Mouse (Mus musculus): ENCODE measurements around the gene Arnt. TPM values are rescaled to one million over a fixed set of nuclear protein-coding genes. Genes with fewer than 3 reads are reported as not detected.
"Not testable (repeated sequence)": the region's sequence is repeated elsewhere in the genome, so short reads cannot be mapped to it uniquely, and the experiment has no call there.

Arnt gene
- polyA plus RNA-seq, 1 experiment from 2014 or later: 30.4 TPM

GRCm38 (mm10) chr3:95531025-95531424, 96.8 kb downstream of the Arnt start:
- no peak for ATAC-seq (replicated peaks; ENCODE audit: insufficient number of reproducible peaks, insufficient read depth, low FRiP score, low read depth)
- H3K9me3 ChIP-seq (replicated peaks): no peaks in the 10 kb centered on the region
- H3K4me3 ChIP-seq: no peak overlapping the region
- no peaks in the 10 kb centered on the region for H3K36me3 ChIP-seq
- no peaks in the 10 kb centered on the region for H3K27me3 ChIP-seq
- 97% methylated on average over 1 of the region's 1 CpGs for WGBS
- H3K27ac ChIP-seq: no peak overlapping the region
- H3K9ac ChIP-seq: no peak overlapping the region
- no peak overlapping the region for H3K4me2 ChIP-seq
- no peaks in the 10 kb centered on the region for H3K4me1 ChIP-seq (replicated peaks)

DNA sequence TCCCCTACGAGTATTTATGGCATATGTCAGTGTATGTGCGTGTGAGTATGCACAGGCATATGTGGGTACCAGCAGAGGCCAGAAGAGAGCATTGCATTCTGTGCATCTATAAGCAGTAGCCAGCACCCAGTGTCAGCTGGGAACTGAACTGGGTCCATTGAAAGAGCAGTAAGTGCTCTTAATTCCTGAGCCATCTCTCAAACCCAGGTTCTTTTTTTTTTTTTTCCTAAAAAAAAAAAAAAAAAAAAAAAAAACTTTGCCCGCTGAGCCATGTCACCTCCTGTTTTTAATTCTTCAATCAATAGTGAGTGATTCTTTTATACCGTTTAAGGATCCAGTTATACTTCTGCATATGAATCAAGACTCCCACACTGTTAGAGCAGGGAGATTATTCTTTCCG, 99.2 kb downstream of the Arnt start:
- ATAC-seq (replicated peaks; ENCODE audit: insufficient number of reproducible peaks, insufficient read depth, low FRiP score, low read depth): no peak
- Histone ChIP-seq H3K27ac (no peak overlapping the region), H3K9ac (no peak overlapping the region), H3K4me1 (replicated peaks) (no peaks in the 10 kb centered on the region), H3K27me3 (no peaks in the 10 kb centered on the region), H3K36me3 (no peaks in the 10 kb centered on the region), H3K9me3 (replicated peaks) (no peaks in the 10 kb centered on the region), H3K4me3 (no peak overlapping the region), H3K4me2 (no peak overlapping the region)
- 88% methylated on average over 5 of the region's 5 CpGs for WGBS

GRCm38 (mm10) chr3:95534927-95535326, 100.7 kb downstream of the Arnt start:
- no peaks in the 10 kb centered on the region for H3K36me3 ChIP-seq
- no peaks in the 10 kb centered on the region for H3K4me1 ChIP-seq (replicated peaks)
- 76% methylated on average over 1 of the region's 1 CpGs for WGBS
- H3K9ac ChIP-seq: no peak overlapping the region
- ATAC-seq (replicated peaks; ENCODE audit: insufficient number of reproducible peaks, insufficient read depth, low FRiP score, low read depth): no peak
- H3K27ac ChIP-seq: no peak overlapping the region
- no peaks in the 10 kb centered on the region for H3K27me3 ChIP-seq
- no peaks in the 10 kb centered on the region for H3K9me3 ChIP-seq (replicated peaks)
- H3K4me2 ChIP-seq: no peak overlapping the region
- H3K4me3 ChIP-seq: no peak overlapping the region

- no peaks in the 10 kb centered on the region for H3K36me3 ChIP-seq
- WGBS: 82% methylated on average over 10 of the region's 10 CpGs
- no peak overlapping the region for H3K27ac ChIP-seq
- H3K4me3 ChIP-seq: no peak overlapping the region
- no peak overlapping the region for H3K9ac ChIP-seq
- ATAC-seq (replicated peaks; ENCODE audit: insufficient number of reproducible peaks, insufficient read depth, low FRiP score, low read depth): no peak
- no peaks in the 10 kb centered on the region for H3K27me3 ChIP-seq
- no peaks in the 10 kb centered on the region for H3K9me3 ChIP-seq (replicated peaks)
- no peak overlapping the region for H3K4me2 ChIP-seq
- no peaks in the 10 kb centered on the region for H3K4me1 ChIP-seq (replicated peaks)
Observed at GRCm38 (mm10) chr3:95538936-95539335, 104.7 kb downstream of the Arnt start.

DNA sequence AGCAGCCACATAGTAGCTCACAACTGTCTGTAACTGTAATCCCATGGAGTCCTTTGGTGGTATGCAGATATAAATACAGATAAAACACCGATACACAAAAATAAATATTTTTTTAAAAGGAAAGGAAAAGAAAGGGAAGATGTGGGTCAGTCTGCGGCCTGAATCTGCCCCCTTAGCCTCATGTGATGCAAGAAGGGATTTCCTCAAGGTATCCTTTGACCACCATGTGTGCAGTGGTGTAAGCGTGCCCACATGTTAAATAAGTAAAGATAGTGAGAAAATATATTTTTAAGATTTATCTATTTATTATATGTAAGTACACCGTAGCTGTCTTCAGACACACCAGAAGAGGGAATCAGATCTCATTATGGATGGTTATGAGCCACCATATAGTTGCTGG, 105.6 kb downstream of the Arnt start:
- Histone ChIP-seq H3K4me3 (no peak overlapping the region), H3K27ac (no peak overlapping the region), H3K4me1 (replicated peaks) (no peaks in the 10 kb centered on the region), H3K9me3 (replicated peaks) (no peaks in the 10 kb centered on the region), H3K36me3 (no peaks in the 10 kb centered on the region), H3K4me2 (no peak overlapping the region), H3K9ac (no peak overlapping the region), H3K27me3 (no peaks in the 10 kb centered on the region)
- 92% methylated on average over 4 of the region's 4 CpGs for WGBS
- no peak for ATAC-seq (replicated peaks; ENCODE audit: insufficient number of reproducible peaks, insufficient read depth, low FRiP score, low read depth)

DNA sequence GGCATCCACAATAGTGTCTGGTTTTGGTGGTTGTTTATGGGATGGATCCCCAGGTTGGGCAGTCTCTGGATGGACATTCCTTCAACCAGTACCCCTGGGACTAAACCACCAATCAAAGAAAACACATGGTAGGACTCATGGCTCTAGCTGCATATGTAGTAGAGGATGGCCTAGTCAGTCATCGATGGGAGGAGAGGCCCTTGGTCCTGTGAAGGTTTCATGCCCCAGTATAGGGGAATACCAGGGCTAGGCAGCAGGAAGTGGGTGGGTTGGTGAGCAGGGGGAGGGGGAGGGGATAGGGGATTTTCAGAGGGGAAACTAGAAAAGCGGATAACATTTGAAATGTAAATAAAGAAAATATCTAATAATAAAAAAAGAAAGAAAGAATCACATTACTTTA, 107.0 kb downstream of the Arnt start:
- not testable (repeated sequence) for H3K36me3 ChIP-seq; H3K9me3 ChIP-seq (replicated peaks); H3K4me2 ChIP-seq; ATAC-seq (replicated peaks; ENCODE audit: insufficient number of reproducible peaks, insufficient read depth, low FRiP score, low read depth); H3K27me3 ChIP-seq; H3K4me1 ChIP-seq (replicated peaks); H3K27ac ChIP-seq; H3K9ac ChIP-seq; H3K4me3 ChIP-seq
- 72% methylated on average over 2 of the region's 2 CpGs for WGBS

GRCm38 (mm10) chr3:95542171-95542570, 108.0 kb downstream of the Arnt start:
- H3K9ac ChIP-seq: no peak overlapping the region
- no peaks in the 10 kb centered on the region for H3K9me3 ChIP-seq (replicated peaks)
- ATAC-seq (replicated peaks; ENCODE audit: insufficient number of reproducible peaks, insufficient read depth, low FRiP score, low read depth): no peak
- H3K27ac ChIP-seq: no peak overlapping the region
- H3K36me3 ChIP-seq: no peaks in the 10 kb centered on the region
- no peaks in the 10 kb centered on the region for H3K4me1 ChIP-seq (replicated peaks)
- H3K4me3 ChIP-seq: no peak overlapping the region
- H3K27me3 ChIP-seq: no peaks in the 10 kb centered on the region
- H3K4me2 ChIP-seq: no peak overlapping the region

DNA sequence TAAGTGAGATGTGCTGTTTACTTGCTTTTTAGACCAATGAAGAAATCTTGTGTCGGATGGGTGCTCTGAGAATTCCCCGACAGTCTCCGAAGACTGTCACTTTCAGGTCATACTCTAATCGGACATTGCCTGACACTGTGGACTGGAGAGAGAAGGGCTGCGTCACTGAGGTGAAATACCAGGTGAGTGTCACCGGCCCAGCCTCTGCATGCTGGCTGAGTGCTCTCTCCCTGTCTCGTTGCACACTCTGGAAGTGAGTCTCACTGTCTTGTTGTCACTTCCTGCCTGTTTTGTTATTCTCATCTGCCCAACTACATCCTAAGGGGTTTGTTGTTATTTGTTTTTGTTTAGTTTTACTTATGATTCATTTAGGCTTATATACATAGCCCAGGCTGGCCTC, 108.8 kb downstream of the Arnt start:
- Histone ChIP-seq H3K36me3 (no peaks in the 10 kb centered on the region), H3K27ac (no peak overlapping the region), H3K4me2 (no peak overlapping the region), H3K9ac (no peak overlapping the region), H3K4me3 (no peak overlapping the region), H3K27me3 (no peaks in the 10 kb centered on the region), H3K9me3 (replicated peaks) (no peaks in the 10 kb centered on the region), H3K4me1 (replicated peaks) (no peaks in the 10 kb centered on the region)
- ATAC-seq (replicated peaks; ENCODE audit: insufficient number of reproducible peaks, insufficient read depth, low FRiP score, low read depth): no peak
- 69% methylated on average over 7 of the region's 7 CpGs for WGBS

Other genes starting within 250 kb of the Arnt start
- 5.1 and 6.5 TPM in 2 replicates for gene Gabpb2, start 216.5 kb upstream of the Arnt start, polyA plus RNA-seq (2015; fragmentation: Nextera tagmentation; extraction: Ambion mirVana)
- 49.7 and 60.9 TPM in 2 replicates for gene Cdc42se1, start 205.7 kb upstream of the Arnt start, polyA plus RNA-seq (2015; fragmentation: Nextera tagmentation; extraction: Ambion mirVana)
- 10.6 and 12.0 TPM in 2 replicates for gene Mllt11, start 202.2 kb upstream of the Arnt start, polyA plus RNA-seq (2015; fragmentation: Nextera tagmentation; extraction: Ambion mirVana)
- gene Gm128, start 192.8 kb upstream of the Arnt start, polyA plus RNA-seq (2015; fragmentation: Nextera tagmentation; extraction: Ambion mirVana): 0.38 and 0.55 TPM in 2 replicates
- 0.06 and 0.38 TPM in 2 replicates for gene Bnipl, start 183.2 kb upstream of the Arnt start, polyA plus RNA-seq (2015; fragmentation: Nextera tagmentation; extraction: Ambion mirVana)
- 24.7 and 27.6 TPM in 2 replicates for gene Mindy1, start 153.0 kb upstream of the Arnt start, polyA plus RNA-seq (2015; fragmentation: Nextera tagmentation; extraction: Ambion mirVana)
- gene Prune1, start 152.3 kb upstream of the Arnt start, polyA plus RNA-seq (2015; fragmentation: Nextera tagmentation; extraction: Ambion mirVana): 23.8 and 26.5 TPM in 2 replicates
- 0.64 and 1.2 TPM in 2 replicates for gene Anxa9, start 127.2 kb upstream of the Arnt start, polyA plus RNA-seq (2015; fragmentation: Nextera tagmentation; extraction: Ambion mirVana)
- gene Cers2, start 119.6 kb upstream of the Arnt start, polyA plus RNA-seq (2015; fragmentation: Nextera tagmentation; extraction: Ambion mirVana): 120 and 139 TPM in 2 replicates
- gene Setdb1, start 77.2 kb upstream of the Arnt start, polyA plus RNA-seq (2015; fragmentation: Nextera tagmentation; extraction: Ambion mirVana): 16.7 and 22.4 TPM in 2 replicates
- gene 4930558C23Rik, start 31.5 kb upstream of the Arnt start, polyA plus RNA-seq (2015; fragmentation: Nextera tagmentation; extraction: Ambion mirVana): not detected in 2 replicates
- gene Ctsk, start 64.9 kb downstream of the Arnt start, polyA plus RNA-seq (2015; fragmentation: Nextera tagmentation; extraction: Ambion mirVana): 15.9 and 18.1 TPM in 2 replicates
- gene Ctss, start 92.4 kb downstream of the Arnt start, polyA plus RNA-seq (2015; fragmentation: Nextera tagmentation; extraction: Ambion mirVana): 17.3 and 31.6 TPM in 2 replicates
- gene Hormad1, start 125.3 kb downstream of the Arnt start, polyA plus RNA-seq (2015; fragmentation: Nextera tagmentation; extraction: Ambion mirVana): not detected in 2 replicates
- 23.1 and 26.5 TPM in 2 replicates for gene Golph3l, start 154.5 kb downstream of the Arnt start, polyA plus RNA-seq (2015; fragmentation: Nextera tagmentation; extraction: Ambion mirVana)
- gene Ensa, start 190.6 kb downstream of the Arnt start, polyA plus RNA-seq (2015; fragmentation: Nextera tagmentation; extraction: Ambion mirVana): 45.8 and 53.7 TPM in 2 replicates
- gene Mcl1, start 224.4 kb downstream of the Arnt start, polyA plus RNA-seq (2015; fragmentation: Nextera tagmentation; extraction: Ambion mirVana): 38.4 and 45.4 TPM in 2 replicates